Mouse (Mus musculus) inflammation-experienced regulatory T-cells, adult 6 months (primary cell): ENCODE results near the gene Unc13b. TPM values are rescaled to one million over a fixed set of nuclear protein-coding genes. Genes with fewer than 3 reads are reported as not detected.
A peak's percentile ranks its signal among the peaks of the same experiment; 100 is the strongest.

Experiments
- ATAC-seq: one replicate; pipeline ENCODE4 v1.8.0; 2017
- polyA plus RNA-seq, 3 experiments: library from polyadenylated mRNA; unstranded; fragments of 100-300 nt; shearing (Covaris generic); gene quantifications; one replicate each; pipeline ENCODE4 v1.2.1; 2017

The Unc13b gene
- polyA plus RNA-seq, result under 1 TPM in 2 of 3 experiments, not detected in 1; 0.23 to 0.38 TPM

- ATAC-seq, result peak; percentile 94
These were observed at the start of gene Unc13b for GRCm38 (mm10) chr4:43058753-43059654. Gene Unc13b (plus strand): TSS chr4:43058953.

- peak; percentile 90 for ATAC-seq
These were observed 48.4 kb upstream of the Unc13b start, which contains the start of gene Fancg for GRCm38 (mm10) chr4:43010161-43011038. Gene Fancg (minus strand): TSS chr4:43010506.

GRCm38 (mm10) chr4:43012091-43012490 is 46.7 kb upstream of the Unc13b start:
- ATAC-seq, result no peak

- no peak for ATAC-seq
These were observed 40.6 kb upstream of the Unc13b start for GRCm38 (mm10) chr4:43018156-43018555.

GRCm38 (mm10) chr4:43019176-43019575 is 39.6 kb upstream of the Unc13b start:
- ATAC-seq, result no peak

- no peak for ATAC-seq
These were observed 38.9 kb upstream of the Unc13b start for GRCm38 (mm10) chr4:43019641-43020465.

GRCm38 (mm10) chr4:43020876-43021275 is 37.9 kb upstream of the Unc13b start:
- no peak for ATAC-seq

GRCm38 (mm10) chr4:43021341-43021740 is 37.4 kb upstream of the Unc13b start:
- ATAC-seq, result no peak

- ATAC-seq, result no peak
These were observed 34.1 kb upstream of the Unc13b start for GRCm38 (mm10) chr4:43024673-43025072.

GRCm38 (mm10) chr4:43025084-43025960 is 33.4 kb upstream of the Unc13b start, which contains the start of gene Pigo:
Gene Pigo (minus strand): TSS chr4:43025819.
- peak; percentile 93 for ATAC-seq

- ATAC-seq, result no peak
These were observed 29.6 kb upstream of the Unc13b start for GRCm38 (mm10) chr4:43029121-43029520.

GRCm38 (mm10) chr4:43029749-43030148 is 29.0 kb upstream of the Unc13b start:
- no peak for ATAC-seq

- no peak for ATAC-seq
These were observed 28.4 kb upstream of the Unc13b start for GRCm38 (mm10) chr4:43030352-43030751.

GRCm38 (mm10) chr4:43030780-43031230 is 27.9 kb upstream of the Unc13b start:
- ATAC-seq, result peak; percentile 37

- ATAC-seq, result peak; percentile 93
These were observed 27.3 kb upstream of the Unc13b start, which contains the start of gene Stoml2 for GRCm38 (mm10) chr4:43031237-43031995. Gene Stoml2 (minus strand): TSS chr4:43031710.

- no peak for ATAC-seq
These were observed 26.3 kb upstream of the Unc13b start for GRCm38 (mm10) chr4:43032501-43032900.

GRCm38 (mm10) chr4:43033481-43033880 is 25.3 kb upstream of the Unc13b start:
- ATAC-seq, result no peak

- no peak for ATAC-seq
These were observed 22.9 kb upstream of the Unc13b start for GRCm38 (mm10) chr4:43035851-43036250.

GRCm38 (mm10) chr4:43036356-43036755 is 22.4 kb upstream of the Unc13b start:
- no peak for ATAC-seq
